Mouse (Mus musculus) cerebellum, adult 2 months (tissue): Measurements from ENCODE around the gene Plekhg4.

Experiments used
- CTCF ChIP-seq: fragments of 200-500 bp; IDR thresholded peaks from 2 replicates; pipeline ENCODE4 v1.5.1; 2011; ENCODE audit warnings: low read depth, mild to moderate bottlenecking, control low read depth, low read length, moderate library complexity, borderline replicate concordance; ENCODE audit not compliant: insufficient read depth
- POLR2A ChIP-seq: fragments of 200-500 bp; IDR thresholded peaks from 2 replicates; pipeline ENCODE4 v1.6.1; 2011; ENCODE audit warnings: low read length, control low read depth, borderline replicate concordance; ENCODE audit not compliant: insufficient read depth

DNA sequence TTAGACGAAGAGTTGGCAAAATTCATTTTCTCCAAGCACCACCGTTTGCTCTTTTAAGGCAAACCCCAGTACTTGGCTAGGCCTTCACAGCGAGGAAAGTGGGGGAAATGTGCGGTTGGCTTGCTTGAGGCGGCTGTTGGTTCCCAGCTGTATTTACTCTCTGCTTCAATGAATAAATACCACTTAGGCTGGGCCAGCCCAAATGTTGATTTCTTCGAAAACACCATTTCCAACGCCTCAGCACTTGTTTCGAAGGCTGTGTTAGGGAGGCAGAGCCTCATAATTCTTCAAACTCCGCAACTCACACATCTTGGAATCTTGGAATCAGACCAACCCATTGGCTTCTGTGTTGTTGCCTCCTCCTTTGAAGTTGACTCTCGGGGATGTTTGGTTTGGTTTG, 33.3 kb downstream of the Plekhg4 start:
- TF ChIP-seq POLR2A (no peak), CTCF (no peak)
